Mouse (Mus musculus): ENCODE results near the gene Hspbp1. TPM values are rescaled to one million over a fixed set of nuclear protein-coding genes. Genes with fewer than 3 reads are reported as not detected.

Gene Hspbp1
- polyA plus RNA-seq, 1 experiment from 2014 or later: 123 TPM

DNA sequence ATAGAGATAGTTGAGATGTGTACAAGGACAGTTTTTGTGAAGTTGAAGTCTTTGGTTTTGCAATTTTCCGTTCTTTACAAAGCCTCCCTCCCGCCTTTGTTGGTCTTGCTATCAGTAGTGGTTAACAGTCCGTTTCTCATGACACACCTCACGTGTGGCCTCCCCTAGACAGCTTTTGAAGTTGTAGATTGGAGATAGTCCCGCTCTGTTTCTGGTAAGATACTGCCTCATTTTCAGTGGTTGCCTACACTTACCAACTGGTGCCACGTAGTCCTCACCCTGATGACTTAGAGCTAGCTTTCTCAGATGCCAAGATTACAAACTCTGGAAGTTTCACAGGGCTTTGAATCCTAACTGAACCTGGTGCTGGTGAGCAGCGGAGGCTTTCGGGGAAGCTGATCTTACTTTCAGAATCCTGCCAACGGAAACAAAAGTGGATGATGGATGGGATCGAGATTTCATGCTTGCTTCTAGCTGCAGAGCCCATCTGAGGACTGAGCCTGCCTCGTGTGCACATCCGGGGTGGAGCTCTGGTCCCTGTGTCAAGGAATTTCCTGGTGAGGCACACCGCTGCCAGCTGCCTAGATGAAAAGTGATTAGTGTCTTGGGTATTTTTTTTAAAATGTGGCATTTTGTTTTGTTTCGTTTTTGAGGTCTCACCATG is 71.0 kb downstream of the Hspbp1 start:
- 86% methylated on average over 14 of the region's 14 CpGs for WGBS
- Histone ChIP-seq H3K27me3 (ENCODE audit: low read depth, poor library complexity, severe bottlenecking) (no peaks in the 10 kb centered on the region), H3K9me3 (replicated peaks) (no peaks in the 10 kb centered on the region), H3K4me3 (no peak overlapping the region), H3K36me3 (no peaks in the 10 kb centered on the region), H3K4me1 (peaks cover 7% of the 10 kb centered on the region), H3K27ac (no peak overlapping the region)
- no peak for DNase-seq (ENCODE audit: low spot score)

DNA sequence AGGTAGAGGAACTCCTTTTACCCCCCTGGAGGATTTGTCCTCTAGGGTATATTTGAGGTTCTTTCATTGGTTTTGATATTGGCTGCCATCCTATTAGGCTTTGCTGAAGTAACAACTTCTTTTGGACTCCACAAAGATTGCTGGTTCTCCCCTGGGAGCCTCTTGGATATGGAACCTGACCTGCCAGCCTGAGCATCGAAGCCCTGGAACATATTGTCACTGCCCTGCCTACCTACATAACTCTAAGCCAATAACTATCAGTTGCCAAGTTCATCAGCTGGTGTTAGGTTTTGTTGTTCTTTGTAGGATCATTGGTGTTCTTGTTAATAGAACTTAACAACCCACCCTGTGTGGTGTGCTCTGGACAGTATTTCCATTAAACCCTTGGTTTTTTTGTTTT is 71.9 kb downstream of the Hspbp1 start:
- WGBS: 85% methylated on average over 1 of the region's 1 CpGs

DNA sequence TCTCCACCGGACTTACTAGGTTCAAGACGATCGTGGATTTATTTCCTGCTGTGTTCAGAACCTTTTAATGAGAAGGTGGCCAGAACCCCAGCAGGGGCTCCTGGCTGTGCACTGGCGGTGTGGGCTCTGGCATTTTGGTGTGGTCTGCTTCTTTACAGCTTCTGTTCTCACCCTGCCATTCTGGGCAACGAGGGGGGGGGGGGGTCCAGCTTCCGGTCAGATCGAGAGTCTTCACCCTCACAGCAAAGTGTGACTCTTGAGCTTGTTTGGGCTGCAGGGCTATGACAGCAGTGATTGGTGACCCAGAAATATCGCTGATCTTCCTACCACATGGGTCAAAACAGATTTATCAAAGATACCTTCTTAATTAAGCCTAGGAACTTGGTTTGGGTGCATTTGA is 72.5 kb downstream of the Hspbp1 start:
- Histone ChIP-seq H3K4me3 (no peak overlapping the region), H3K36me3 (no peaks in the 10 kb centered on the region), H3K4me1 (peaks cover 7% of the 10 kb centered on the region), H3K27ac (no peak overlapping the region), H3K27me3 (ENCODE audit: low read depth, poor library complexity, severe bottlenecking) (no peaks in the 10 kb centered on the region), H3K9me3 (replicated peaks) (no peaks in the 10 kb centered on the region)
- 62% methylated on average over 8 of the region's 8 CpGs for WGBS
- no peak for DNase-seq (ENCODE audit: low spot score)

More for the DNA sequence above, 71.9 kb downstream of the Hspbp1 start:
- no peak overlapping the region for H3K4me3 ChIP-seq
- peaks cover 7% of the 10 kb centered on the region for H3K4me1 ChIP-seq
- H3K9me3 ChIP-seq (replicated peaks): no peaks in the 10 kb centered on the region
- no peak for DNase-seq (ENCODE audit: low spot score)
- H3K27ac ChIP-seq: no peak overlapping the region
- no peaks in the 10 kb centered on the region for H3K27me3 ChIP-seq (ENCODE audit: low read depth, poor library complexity, severe bottlenecking)
- H3K36me3 ChIP-seq: no peaks in the 10 kb centered on the region

GRCm38 (mm10) chr7:4611921-4612341 is 72.9 kb downstream of the Hspbp1 start:
- Histone ChIP-seq H3K4me1 (peaks cover 7% of the 10 kb centered on the region), H3K9me3 (replicated peaks) (no peaks in the 10 kb centered on the region), H3K4me3 (no peak overlapping the region), H3K27ac (no peak overlapping the region), H3K27me3 (ENCODE audit: low read depth, poor library complexity, severe bottlenecking) (no peaks in the 10 kb centered on the region), H3K36me3 (no peaks in the 10 kb centered on the region)
- DNase-seq (ENCODE audit: low spot score): no peak
- 80% methylated on average over 12 of the region's 12 CpGs for WGBS

- DNase-seq (ENCODE audit: low spot score): no peak
- Histone ChIP-seq H3K4me1 (peaks cover 7% of the 10 kb centered on the region), H3K27me3 (ENCODE audit: low read depth, poor library complexity, severe bottlenecking) (no peaks in the 10 kb centered on the region), H3K27ac (no peak overlapping the region), H3K4me3 (no peak overlapping the region), H3K9me3 (replicated peaks) (no peaks in the 10 kb centered on the region), H3K36me3 (no peaks in the 10 kb centered on the region)
- WGBS: 87% methylated on average over 12 of the region's 12 CpGs
These were observed 73.4 kb downstream of the Hspbp1 start for GRCm38 (mm10) chr7:4611511-4611910.

Other genes starting within 250 kb of the Hspbp1 start
- 31.9 and 35.0 TPM in 2 replicates for gene Rdh13, start 239.4 kb downstream of the Hspbp1 start, polyA plus RNA-seq (2016; fragmentation: Nextera tagmentation; extraction: Ambion mirVana)
- gene Eps8l1, start 224.4 kb downstream of the Hspbp1 start, polyA plus RNA-seq (2016; fragmentation: Nextera tagmentation; extraction: Ambion mirVana): 2.7 and 5.4 TPM in 2 replicates
- gene Ppp1r12c, start 183.4 kb downstream of the Hspbp1 start, polyA plus RNA-seq (2016; fragmentation: Nextera tagmentation; extraction: Ambion mirVana): 36.8 and 42.1 TPM in 2 replicates
- 4.1 and 15.3 TPM in 2 replicates for gene Tnnt1, start 168.7 kb downstream of the Hspbp1 start, polyA plus RNA-seq (2016; fragmentation: Nextera tagmentation; extraction: Ambion mirVana)
- gene Tnni3, start 160.8 kb downstream of the Hspbp1 start, polyA plus RNA-seq (2016; fragmentation: Nextera tagmentation; extraction: Ambion mirVana): 2.6 and 3.1 TPM in 2 replicates
- gene Dnaaf3, start 152.6 kb downstream of the Hspbp1 start, polyA plus RNA-seq (2016; fragmentation: Nextera tagmentation; extraction: Ambion mirVana): 2.1 and 4.2 TPM in 2 replicates
- gene Syt5, start 137.5 kb downstream of the Hspbp1 start, polyA plus RNA-seq (2016; fragmentation: Nextera tagmentation; extraction: Ambion mirVana): 1.1 and 2.8 TPM in 2 replicates
- gene Ptprh, start 81.0 kb downstream of the Hspbp1 start, polyA plus RNA-seq (2016; fragmentation: Nextera tagmentation; extraction: Ambion mirVana): not detected in 2 replicates
- 1.7 and 2.1 TPM in 2 replicates for gene Tmem86b, start 53.6 kb downstream of the Hspbp1 start, polyA plus RNA-seq (2016; fragmentation: Nextera tagmentation; extraction: Ambion mirVana)
- 10.6 and 11.4 TPM in 2 replicates for gene Ppp6r1, start 26.0 kb downstream of the Hspbp1 start, polyA plus RNA-seq (2016; fragmentation: Nextera tagmentation; extraction: Ambion mirVana)
- 1.3 TPM in 2 replicates for gene Brsk1, start 5.5 kb upstream of the Hspbp1 start, polyA plus RNA-seq (2016; fragmentation: Nextera tagmentation; extraction: Ambion mirVana)
- 0.13 TPM in 1 of 2 replicates, not detected in the other for gene Tmem150b, start 40.2 kb upstream of the Hspbp1 start, polyA plus RNA-seq (2016; fragmentation: Nextera tagmentation; extraction: Ambion mirVana)
- 88.9 and 100 TPM in 2 replicates for gene Kmt5c, start 55.0 kb upstream of the Hspbp1 start, polyA plus RNA-seq (2016; fragmentation: Nextera tagmentation; extraction: Ambion mirVana)
- 36.7 and 51.5 TPM in 2 replicates for gene Cox6b2, start 68.0 kb upstream of the Hspbp1 start, polyA plus RNA-seq (2016; fragmentation: Nextera tagmentation; extraction: Ambion mirVana)
- not detected in 2 replicates for gene Fam71e2, start 86.2 kb upstream of the Hspbp1 start, polyA plus RNA-seq (2016; fragmentation: Nextera tagmentation; extraction: Ambion mirVana)
- gene Il11, start 97.8 kb upstream of the Hspbp1 start, polyA plus RNA-seq (2016; fragmentation: Nextera tagmentation; extraction: Ambion mirVana): 0.09 TPM in 1 of 2 replicates, not detected in the other
- gene Tmem190, start 97.9 kb upstream of the Hspbp1 start, polyA plus RNA-seq (2016; fragmentation: Nextera tagmentation; extraction: Ambion mirVana): not detected in 2 replicates
- 4.8 and 5.8 TPM in 2 replicates for gene Tmem238, start 104.6 kb upstream of the Hspbp1 start, polyA plus RNA-seq (2016; fragmentation: Nextera tagmentation; extraction: Ambion mirVana)
- gene Rpl28, start 107.8 kb upstream of the Hspbp1 start, polyA plus RNA-seq (2016; fragmentation: Nextera tagmentation; extraction: Ambion mirVana): 396 and 427 TPM in 2 replicates
- 500 and 550 TPM in 2 replicates for gene Ube2s, start 127.5 kb upstream of the Hspbp1 start, polyA plus RNA-seq (2016; fragmentation: Nextera tagmentation; extraction: Ambion mirVana)
- 0.16 and 0.18 TPM in 2 replicates for gene Shisa7, start 159.6 kb upstream of the Hspbp1 start, polyA plus RNA-seq (2016; fragmentation: Nextera tagmentation; extraction: Ambion mirVana)
- 2.6 and 3.1 TPM in 2 replicates for gene Isoc2b, start 185.2 kb upstream of the Hspbp1 start, polyA plus RNA-seq (2016; fragmentation: Nextera tagmentation; extraction: Ambion mirVana)
- gene Isoc2a, start 192.1 kb upstream of the Hspbp1 start, polyA plus RNA-seq (2016; fragmentation: Nextera tagmentation; extraction: Ambion mirVana): 0.46 and 0.64 TPM in 2 replicates
- not detected in 2 replicates for gene Gm36210, start 221.4 kb upstream of the Hspbp1 start, polyA plus RNA-seq (2016; fragmentation: Nextera tagmentation; extraction: Ambion mirVana)
- gene Zfp628, start 230.1 kb upstream of the Hspbp1 start, polyA plus RNA-seq (2016; fragmentation: Nextera tagmentation; extraction: Ambion mirVana): 4.2 and 5.1 TPM in 2 replicates
- 2.8 and 4.9 TPM in 2 replicates for gene Nat14, start 237.0 kb upstream of the Hspbp1 start, polyA plus RNA-seq (2016; fragmentation: Nextera tagmentation; extraction: Ambion mirVana)
- 0.95 and 2.0 TPM in 2 replicates for gene Ssc5d, start 240.7 kb upstream of the Hspbp1 start, polyA plus RNA-seq (2016; fragmentation: Nextera tagmentation; extraction: Ambion mirVana)